Mouse (Mus musculus): ENCODE measurements around the gene Txn1. TPM values are rescaled to one million over a fixed set of nuclear protein-coding genes. Genes with fewer than 3 reads are reported as not detected.

Txn1 gene
- polyA plus RNA-seq, 1 experiment, result 377 TPM

GRCm38 (mm10) chr4:57967195-57967594 is 11.0 kb upstream of the Txn1 start:
- TF ChIP-seq POLR2A (IDR thresholded peaks at IDR 0.05; ENCODE audit: low read depth, low read length) (no peak), CTCF (conservative IDR thresholded peaks at IDR 0.05; ENCODE audit: insufficient read depth, insufficient read length, low read depth, low read length) (no peak)
- no peak for DNase-seq

GRCm38 (mm10) chr4:57965516-57965915 is 9.3 kb upstream of the Txn1 start:
- H3K27ac ChIP-seq (ENCODE audit: insufficient read depth, low read depth, low read length), result peak overlapping the region; percentile 59; the same call in 1 of the 2 replicates
- DNase-seq, result peak; percentile 72
- no peak overlapping the region for H3K4me3 ChIP-seq (ENCODE audit: insufficient read depth, low read depth, low read length)
- 60% methylated on average over 4 of the region's 4 CpGs for WGBS
- TF ChIP-seq CTCF (conservative IDR thresholded peaks at IDR 0.05; ENCODE audit: insufficient read depth, insufficient read length, low read depth, low read length) (no peak), POLR2A (IDR thresholded peaks at IDR 0.05; ENCODE audit: low read depth, low read length) (no peak)
- no peaks in the 10 kb centered on the region for H3K27me3 ChIP-seq (replicated peaks; ENCODE audit: control insufficient read depth, insufficient read depth, low read length)
- peaks cover 5% of the 10 kb centered on the region for H3K4me1 ChIP-seq (ENCODE audit: control insufficient read depth, insufficient read depth, low read length)
- no peaks in the 10 kb centered on the region for H3K36me3 ChIP-seq (ENCODE audit: control insufficient read depth, insufficient read depth, low read length)

More at GRCm38 (mm10) chr4:57967195-57967594, 11.0 kb upstream of the Txn1 start:
- Histone ChIP-seq H3K36me3 (ENCODE audit: control insufficient read depth, insufficient read depth, low read length) (no peaks in the 10 kb centered on the region), H3K27me3 (replicated peaks; ENCODE audit: control insufficient read depth, insufficient read depth, low read length) (no peaks in the 10 kb centered on the region), H3K4me1 (ENCODE audit: control insufficient read depth, insufficient read depth, low read length) (peaks cover 5% of the 10 kb centered on the region), H3K4me3 (ENCODE audit: insufficient read depth, low read depth, low read length) (no peak overlapping the region), H3K27ac (ENCODE audit: insufficient read depth, low read depth, low read length) (no peak overlapping the region)
- 68% methylated on average over 3 of the region's 3 CpGs for WGBS

GRCm38 (mm10) chr4:57964143-57964542 is 7.9 kb upstream of the Txn1 start:
- Histone ChIP-seq H3K4me3 (ENCODE audit: insufficient read depth, low read depth, low read length) (no peak overlapping the region), H3K36me3 (ENCODE audit: control insufficient read depth, insufficient read depth, low read length) (no peaks in the 10 kb centered on the region), H3K27me3 (replicated peaks; ENCODE audit: control insufficient read depth, insufficient read depth, low read length) (no peaks in the 10 kb centered on the region), H3K27ac (ENCODE audit: insufficient read depth, low read depth, low read length) (no peak overlapping the region), H3K4me1 (ENCODE audit: control insufficient read depth, insufficient read depth, low read length) (peaks cover 5% of the 10 kb centered on the region)
- WGBS, result 84% methylated on average over 1 of the region's 1 CpGs
- TF ChIP-seq POLR2A (IDR thresholded peaks at IDR 0.05; ENCODE audit: low read depth, low read length), result no peak
- no peak for TF ChIP-seq CTCF (conservative IDR thresholded peaks at IDR 0.05; ENCODE audit: insufficient read depth, insufficient read length, low read depth, low read length)
- no peak for DNase-seq

GRCm38 (mm10) chr4:57959056-57959455 is 2.8 kb upstream of the Txn1 start:
- H3K4me1 ChIP-seq (ENCODE audit: control insufficient read depth, insufficient read depth, low read length), result peaks cover 10% of the 10 kb centered on the region
- H3K36me3 ChIP-seq (ENCODE audit: control insufficient read depth, insufficient read depth, low read length), result no peaks in the 10 kb centered on the region
- WGBS, result 91% methylated on average over 8 of the region's 8 CpGs
- H3K4me3 ChIP-seq (ENCODE audit: insufficient read depth, low read depth, low read length), result no peak overlapping the region
- no peak for TF ChIP-seq CTCF (conservative IDR thresholded peaks at IDR 0.05; ENCODE audit: insufficient read depth, insufficient read length, low read depth, low read length)
- TF ChIP-seq POLR2A (IDR thresholded peaks at IDR 0.05; ENCODE audit: low read depth, low read length), result no peak
- no peaks in the 10 kb centered on the region for H3K27me3 ChIP-seq (replicated peaks; ENCODE audit: control insufficient read depth, insufficient read depth, low read length)
- DNase-seq, result no peak
- H3K27ac ChIP-seq (ENCODE audit: insufficient read depth, low read depth, low read length), result no peak overlapping the region

- Histone ChIP-seq H3K27me3 (replicated peaks; ENCODE audit: control insufficient read depth, insufficient read depth, low read length) (no peaks in the 10 kb centered on the region), H3K4me1 (ENCODE audit: control insufficient read depth, insufficient read depth, low read length) (peaks cover 17% of the 10 kb centered on the region), H3K4me3 (ENCODE audit: insufficient read depth, low read depth, low read length) (no peak overlapping the region), H3K27ac (ENCODE audit: insufficient read depth, low read depth, low read length) (no peak overlapping the region), H3K36me3 (ENCODE audit: control insufficient read depth, insufficient read depth, low read length) (no peaks in the 10 kb centered on the region)
- DNase-seq, result no peak
- TF ChIP-seq POLR2A (IDR thresholded peaks at IDR 0.05; ENCODE audit: low read depth, low read length) (no peak), CTCF (conservative IDR thresholded peaks at IDR 0.05; ENCODE audit: insufficient read depth, insufficient read length, low read depth, low read length) (no peak)
- 71% methylated on average over 9 of the region's 9 CpGs for WGBS
Observed at GRCm38 (mm10) chr4:57958098-57958497, 1.9 kb upstream of the Txn1 start.

- Histone ChIP-seq H3K27ac (ENCODE audit: insufficient read depth, low read depth, low read length) (peak overlapping the region; percentile 100), H3K27me3 (replicated peaks; ENCODE audit: control insufficient read depth, insufficient read depth, low read length) (no peaks in the 10 kb centered on the region), H3K4me1 (ENCODE audit: control insufficient read depth, insufficient read depth, low read length) (peaks cover 17% of the 10 kb centered on the region), H3K4me3 (ENCODE audit: insufficient read depth, low read depth, low read length) (peak overlapping the region; percentile 68), H3K36me3 (ENCODE audit: control insufficient read depth, insufficient read depth, low read length) (no peaks in the 10 kb centered on the region)
- no peak for DNase-seq
- 50% methylated on average over 11 of the region's 11 CpGs for WGBS
- no peak for TF ChIP-seq CTCF (conservative IDR thresholded peaks at IDR 0.05; ENCODE audit: insufficient read depth, insufficient read length, low read depth, low read length)
- no peak for TF ChIP-seq POLR2A (IDR thresholded peaks at IDR 0.05; ENCODE audit: low read depth, low read length)
Observed at GRCm38 (mm10) chr4:57957200-57958085, 1.2 kb upstream of the Txn1 start.

- Histone ChIP-seq H3K27me3 (replicated peaks; ENCODE audit: control insufficient read depth, insufficient read depth, low read length) (no peaks in the 10 kb centered on the region), H3K36me3 (ENCODE audit: control insufficient read depth, insufficient read depth, low read length) (peaks cover 6% of the 10 kb centered on the region; the same call in 1 of the 2 replicates), H3K27ac (ENCODE audit: insufficient read depth, low read depth, low read length) (peak overlapping the region; percentile 81), H3K4me3 (ENCODE audit: insufficient read depth, low read depth, low read length) (peak overlapping the region; percentile 90), H3K4me1 (ENCODE audit: control insufficient read depth, insufficient read depth, low read length) (peaks cover 23% of the 10 kb centered on the region)
- DNase-seq, result peak; percentile 88
- WGBS, result under 1% methylated on average over 25 of the region's 25 CpGs
- TF ChIP-seq CTCF (conservative IDR thresholded peaks at IDR 0.05; ENCODE audit: insufficient read depth, insufficient read length, low read depth, low read length) (no peak), POLR2A (IDR thresholded peaks at IDR 0.05; ENCODE audit: low read depth, low read length) (no peak)
Observed at GRCm38 (mm10) chr4:57955544-57955958, 660 bp downstream of the Txn1 start.
